Mouse (Mus musculus) liver, adult 2 months (tissue): ENCODE results near the gene Pdha1.

Experiments used
- CTCF ChIP-seq: fragments of 200-500 bp; IDR thresholded peaks from 2 replicates; pipeline ENCODE4 v1.5.1; 2011; ENCODE audit warnings: low read depth, low read length, control low read depth
- POLR2A ChIP-seq: fragments of 200-500 bp; IDR thresholded peaks from 2 replicates; pipeline ENCODE4 v1.6.1; 2011; ENCODE audit warnings: low read length, control low read depth; ENCODE audit not compliant: insufficient read depth; ENCODE audit errors: extremely low read depth

GRCm38 (mm10) chrX:160113777-160114176 lies 24.4 kb downstream of the Pdha1 start:
- TF ChIP-seq POLR2A (no peak), CTCF (no peak)
